Mouse (Mus musculus): ENCODE measurements around the gene Cdh18. TPM values are rescaled to one million over a fixed set of nuclear protein-coding genes. Genes with fewer than 3 reads are reported as not detected.

Gene Cdh18
- polyA plus RNA-seq, 1 experiment from 2014 or later, result 1.6 TPM

- Histone ChIP-seq H3K9ac (ENCODE audit: low read length) (no peak overlapping the region), H3K27ac (ENCODE audit: low read depth) (no peak overlapping the region), H3K4me1 (replicated peaks; ENCODE audit: control insufficient read depth, insufficient read depth, low read length) (no peaks in the 10 kb centered on the region), H3K36me3 (ENCODE audit: control insufficient read depth, insufficient read depth, low read length) (no peaks in the 10 kb centered on the region), H3K27me3 (replicated peaks; ENCODE audit: control insufficient read depth, insufficient read depth, low read length) (no peaks in the 10 kb centered on the region), H3K9me3 (ENCODE audit: control insufficient read depth, low read length) (no peaks in the 10 kb centered on the region), H3K4me3 (ENCODE audit: low read depth, low read length) (no peak overlapping the region), H3K4me2 (ENCODE audit: low read length) (no peak overlapping the region)
- DNase-seq (ENCODE audit: low spot score) (no peak), ATAC-seq (replicated peaks; ENCODE audit: low FRiP score, low TSS enrichment, low read depth) (no peak)
These were observed 308.9 kb downstream of the Cdh18 start for GRCm38 (mm10) chr15:22857704-22858103.

DNA sequence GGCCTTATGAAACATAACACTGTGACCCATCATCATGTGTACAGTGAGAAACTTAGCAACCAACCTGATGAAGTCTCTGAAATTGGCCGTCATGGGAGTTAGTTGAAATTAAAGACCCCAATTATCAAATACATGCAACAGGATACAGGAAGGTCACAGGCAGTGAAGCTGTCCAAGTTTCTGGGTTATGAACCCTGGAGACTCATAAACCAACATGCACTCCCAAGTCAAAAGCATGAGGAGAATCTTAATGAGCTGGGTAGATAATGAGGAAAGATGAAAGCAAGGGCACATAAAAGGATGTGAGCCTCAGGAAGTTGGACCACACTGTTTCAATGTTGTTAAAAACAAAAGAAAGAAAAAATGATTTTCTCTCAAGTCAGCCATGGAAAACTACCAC lies 321.9 kb downstream of the Cdh18 start:
- Histone ChIP-seq H3K4me3 (ENCODE audit: low read depth, low read length) (no peak overlapping the region), H3K9ac (ENCODE audit: low read length) (no peak overlapping the region), H3K4me2 (ENCODE audit: low read length) (no peak overlapping the region), H3K27ac (ENCODE audit: low read depth) (no peak overlapping the region), H3K4me1 (replicated peaks; ENCODE audit: control insufficient read depth, insufficient read depth, low read length) (no peaks in the 10 kb centered on the region), H3K9me3 (ENCODE audit: control insufficient read depth, low read length) (no peaks in the 10 kb centered on the region), H3K27me3 (replicated peaks; ENCODE audit: control insufficient read depth, insufficient read depth, low read length) (no peaks in the 10 kb centered on the region), H3K36me3 (ENCODE audit: control insufficient read depth, insufficient read depth, low read length) (no peaks in the 10 kb centered on the region)
- no peak for DNase-seq (ENCODE audit: low spot score)
- no peak for ATAC-seq (replicated peaks; ENCODE audit: low FRiP score, low TSS enrichment, low read depth)
- 58% methylated on average over 1 of the region's 1 CpGs for WGBS

DNA sequence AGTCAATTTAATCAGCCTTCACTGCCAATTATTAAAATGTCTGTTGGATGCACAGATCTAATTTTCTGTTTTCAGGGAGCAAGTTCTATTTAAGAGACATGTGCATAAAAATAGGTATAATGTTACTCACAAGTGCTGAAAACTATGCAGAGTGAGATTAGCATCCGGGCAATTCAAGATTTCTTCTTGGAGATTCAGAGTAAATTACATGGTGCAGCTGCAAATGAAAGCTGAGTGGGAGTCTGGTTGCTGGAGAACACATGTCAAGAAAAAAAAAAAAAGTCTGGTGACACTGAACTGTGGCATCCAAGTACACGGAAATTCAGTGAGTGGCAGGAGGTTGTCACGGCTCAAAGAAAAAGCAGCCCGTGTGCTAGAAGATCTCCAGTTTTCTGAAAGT lies 348.9 kb downstream of the Cdh18 start:
- Histone ChIP-seq H3K9ac (ENCODE audit: low read length) (no peak overlapping the region), H3K36me3 (ENCODE audit: control insufficient read depth, insufficient read depth, low read length) (no peaks in the 10 kb centered on the region), H3K27ac (ENCODE audit: low read depth) (no peak overlapping the region), H3K27me3 (replicated peaks; ENCODE audit: control insufficient read depth, insufficient read depth, low read length) (no peaks in the 10 kb centered on the region), H3K9me3 (ENCODE audit: control insufficient read depth, low read length) (no peaks in the 10 kb centered on the region), H3K4me1 (replicated peaks; ENCODE audit: control insufficient read depth, insufficient read depth, low read length) (no peaks in the 10 kb centered on the region), H3K4me3 (ENCODE audit: low read depth, low read length) (no peak overlapping the region), H3K4me2 (ENCODE audit: low read length) (no peak overlapping the region)
- ATAC-seq (replicated peaks; ENCODE audit: low FRiP score, low TSS enrichment, low read depth) (no peak), DNase-seq (ENCODE audit: low spot score) (no peak)
- 68% methylated on average over 4 of the region's 4 CpGs for WGBS

GRCm38 (mm10) chr15:22898208-22898607 lies 349.4 kb downstream of the Cdh18 start:
- ATAC-seq (replicated peaks; ENCODE audit: low FRiP score, low TSS enrichment, low read depth) (no peak), DNase-seq (ENCODE audit: low spot score) (no peak)
- H3K36me3 ChIP-seq (ENCODE audit: control insufficient read depth, insufficient read depth, low read length), result no peaks in the 10 kb centered on the region
- no peaks in the 10 kb centered on the region for H3K4me1 ChIP-seq (replicated peaks; ENCODE audit: control insufficient read depth, insufficient read depth, low read length)
- H3K27ac ChIP-seq (ENCODE audit: low read depth), result no peak overlapping the region
- WGBS, result 77% methylated on average over 4 of the region's 4 CpGs
- no peak overlapping the region for H3K4me2 ChIP-seq (ENCODE audit: low read length)
- H3K4me3 ChIP-seq (ENCODE audit: low read depth, low read length), result no peak overlapping the region
- no peaks in the 10 kb centered on the region for H3K27me3 ChIP-seq (replicated peaks; ENCODE audit: control insufficient read depth, insufficient read depth, low read length)
- H3K9ac ChIP-seq (ENCODE audit: low read length), result no peak overlapping the region
- no peaks in the 10 kb centered on the region for H3K9me3 ChIP-seq (ENCODE audit: control insufficient read depth, low read length)

DNA sequence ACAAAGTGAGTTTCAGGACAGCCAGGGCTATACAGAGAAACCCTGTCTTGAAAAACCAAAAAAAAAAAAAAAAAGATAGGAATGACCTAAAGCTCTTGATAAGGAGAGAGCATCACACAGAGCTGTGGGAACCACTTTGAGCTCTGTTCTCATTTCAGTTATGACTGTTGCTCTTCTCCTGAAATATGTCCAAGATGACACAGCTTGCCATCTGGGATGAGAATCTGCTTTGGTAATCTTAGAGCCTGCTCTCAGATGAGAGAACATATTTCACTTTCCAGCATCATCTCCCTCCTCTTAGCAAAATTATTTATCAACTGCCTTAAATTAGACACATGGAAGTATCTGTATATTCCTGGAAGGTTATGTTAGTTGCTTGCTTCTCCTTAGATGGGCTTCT lies 365.6 kb downstream of the Cdh18 start:
- no peak for ATAC-seq (replicated peaks; ENCODE audit: low FRiP score, low TSS enrichment, low read depth)
- no peaks in the 10 kb centered on the region for H3K27me3 ChIP-seq (replicated peaks; ENCODE audit: control insufficient read depth, insufficient read depth, low read length)
- no peak for DNase-seq (ENCODE audit: low spot score)
- H3K9ac ChIP-seq (ENCODE audit: low read length), result no peak overlapping the region
- no peak overlapping the region for H3K4me3 ChIP-seq (ENCODE audit: low read depth, low read length)
- H3K9me3 ChIP-seq (ENCODE audit: control insufficient read depth, low read length), result no peaks in the 10 kb centered on the region
- H3K4me1 ChIP-seq (replicated peaks; ENCODE audit: control insufficient read depth, insufficient read depth, low read length), result no peaks in the 10 kb centered on the region
- H3K27ac ChIP-seq (ENCODE audit: low read depth), result no peak overlapping the region
- no peak overlapping the region for H3K4me2 ChIP-seq (ENCODE audit: low read length)
- H3K36me3 ChIP-seq (ENCODE audit: control insufficient read depth, insufficient read depth, low read length), result no peaks in the 10 kb centered on the region

DNA sequence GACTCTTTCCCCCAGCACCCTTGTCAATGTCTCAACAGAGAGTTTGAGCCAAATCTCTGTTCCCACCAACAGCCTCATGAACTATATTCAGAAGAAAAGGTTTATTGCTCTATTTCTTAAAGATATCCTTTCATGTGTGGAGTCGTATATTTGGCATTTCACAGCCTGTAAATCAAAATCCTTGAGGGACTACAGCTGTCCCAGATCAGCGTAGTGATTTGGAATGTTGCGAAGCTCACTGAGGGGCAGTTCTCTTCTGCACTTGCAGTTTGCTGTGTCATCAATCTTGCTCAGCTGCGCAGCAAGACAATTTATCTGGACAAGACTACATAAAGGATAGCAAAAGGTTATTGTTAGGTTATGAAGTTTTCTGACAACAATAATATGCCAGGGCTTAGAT lies 385.5 kb downstream of the Cdh18 start:
- no peak overlapping the region for H3K27ac ChIP-seq (ENCODE audit: low read depth)
- H3K27me3 ChIP-seq (replicated peaks; ENCODE audit: control insufficient read depth, insufficient read depth, low read length), result no peaks in the 10 kb centered on the region
- H3K4me3 ChIP-seq (ENCODE audit: low read depth, low read length), result no peak overlapping the region
- 52% methylated on average over 4 of the region's 4 CpGs for WGBS
- no peak overlapping the region for H3K4me2 ChIP-seq (ENCODE audit: low read length)
- H3K36me3 ChIP-seq (ENCODE audit: control insufficient read depth, insufficient read depth, low read length), result no peaks in the 10 kb centered on the region
- H3K9ac ChIP-seq (ENCODE audit: low read length), result no peak overlapping the region
- no peaks in the 10 kb centered on the region for H3K9me3 ChIP-seq (ENCODE audit: control insufficient read depth, low read length)
- ATAC-seq (replicated peaks; ENCODE audit: low FRiP score, low TSS enrichment, low read depth), result no peak
- no peaks in the 10 kb centered on the region for H3K4me1 ChIP-seq (replicated peaks; ENCODE audit: control insufficient read depth, insufficient read depth, low read length)
- DNase-seq (ENCODE audit: low spot score), result no peak

DNA sequence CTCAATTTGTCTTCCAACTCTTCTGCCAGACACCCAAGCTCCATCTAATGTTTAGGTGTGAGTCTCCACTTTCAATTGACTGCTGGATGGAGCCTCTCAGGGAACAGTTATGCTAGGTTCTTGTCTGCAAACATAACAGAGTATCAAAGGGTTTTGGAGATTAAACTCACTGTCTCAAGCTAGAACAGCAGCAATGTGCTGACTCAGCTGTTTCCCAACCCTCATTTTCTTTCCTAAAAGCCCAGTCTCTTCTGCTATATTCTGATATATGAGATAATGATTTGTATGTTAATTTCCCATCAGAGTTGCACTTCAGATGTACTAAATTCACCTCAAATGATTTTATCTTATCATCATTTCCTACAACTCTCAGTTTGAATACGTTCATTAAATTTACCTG lies 398.4 kb downstream of the Cdh18 start:
- no peak overlapping the region for H3K27ac ChIP-seq (ENCODE audit: low read depth)
- no peak overlapping the region for H3K9ac ChIP-seq (ENCODE audit: low read length)
- H3K4me3 ChIP-seq (ENCODE audit: low read depth, low read length), result no peak overlapping the region
- H3K9me3 ChIP-seq (ENCODE audit: control insufficient read depth, low read length), result no peaks in the 10 kb centered on the region
- DNase-seq (ENCODE audit: low spot score), result no peak
- H3K4me1 ChIP-seq (replicated peaks; ENCODE audit: control insufficient read depth, insufficient read depth, low read length), result no peaks in the 10 kb centered on the region
- WGBS, result 82% methylated on average over 1 of the region's 1 CpGs
- no peaks in the 10 kb centered on the region for H3K27me3 ChIP-seq (replicated peaks; ENCODE audit: control insufficient read depth, insufficient read depth, low read length)
- no peak for ATAC-seq (replicated peaks; ENCODE audit: low FRiP score, low TSS enrichment, low read depth)
- H3K4me2 ChIP-seq (ENCODE audit: low read length), result no peak overlapping the region
- no peaks in the 10 kb centered on the region for H3K36me3 ChIP-seq (ENCODE audit: control insufficient read depth, insufficient read depth, low read length)

GRCm38 (mm10) chr15:22969424-22969823 lies 420.6 kb downstream of the Cdh18 start:
- Histone ChIP-seq H3K4me1 (replicated peaks; ENCODE audit: control insufficient read depth, insufficient read depth, low read length) (no peaks in the 10 kb centered on the region), H3K36me3 (ENCODE audit: control insufficient read depth, insufficient read depth, low read length) (no peaks in the 10 kb centered on the region), H3K9me3 (ENCODE audit: control insufficient read depth, low read length) (no peaks in the 10 kb centered on the region), H3K27ac (ENCODE audit: low read depth) (no peak overlapping the region), H3K9ac (ENCODE audit: low read length) (no peak overlapping the region), H3K4me3 (ENCODE audit: low read depth, low read length) (no peak overlapping the region), H3K27me3 (replicated peaks; ENCODE audit: control insufficient read depth, insufficient read depth, low read length) (no peaks in the 10 kb centered on the region), H3K4me2 (ENCODE audit: low read length) (no peak overlapping the region)
- no peak for ATAC-seq (replicated peaks; ENCODE audit: low FRiP score, low TSS enrichment, low read depth)
- DNase-seq (ENCODE audit: low spot score), result no peak
- 80% methylated on average over 11 of the region's 11 CpGs for WGBS

GRCm38 (mm10) chr15:22980136-22980535 lies 431.3 kb downstream of the Cdh18 start:
- Histone ChIP-seq H3K4me1 (replicated peaks; ENCODE audit: control insufficient read depth, insufficient read depth, low read length) (no peaks in the 10 kb centered on the region), H3K9me3 (ENCODE audit: control insufficient read depth, low read length) (no peaks in the 10 kb centered on the region), H3K4me2 (ENCODE audit: low read length) (no peak overlapping the region), H3K27me3 (replicated peaks; ENCODE audit: control insufficient read depth, insufficient read depth, low read length) (no peaks in the 10 kb centered on the region), H3K36me3 (ENCODE audit: control insufficient read depth, insufficient read depth, low read length) (no peaks in the 10 kb centered on the region), H3K4me3 (ENCODE audit: low read depth, low read length) (no peak overlapping the region), H3K27ac (ENCODE audit: low read depth) (no peak overlapping the region), H3K9ac (ENCODE audit: low read length) (no peak overlapping the region)
- DNase-seq (ENCODE audit: low spot score), result no peak
- no peak for ATAC-seq (replicated peaks; ENCODE audit: low FRiP score, low TSS enrichment, low read depth)
- 77% methylated on average over 5 of the region's 5 CpGs for WGBS
